Mouse (Mus musculus): ENCODE results near the gene Actr8. TPM values are rescaled to one million over a fixed set of nuclear protein-coding genes. Genes with fewer than 3 reads are reported as not detected.

Gene Actr8
- polyA plus RNA-seq, 1 experiment, result 21.8 TPM

GRCm38 (mm10) chr14:29946761-29947309 is 31.3 kb upstream of the Actr8 start:
- Histone ChIP-seq H3K4me1 (ENCODE audit: control insufficient read depth, insufficient read depth, low read length) (no peaks in the 10 kb centered on the region), H3K4me3 (replicated peaks; ENCODE audit: control insufficient read depth, low read depth, low read length) (no peak overlapping the region), H3K27ac (ENCODE audit: control insufficient read depth, insufficient read depth, low read depth, low read length, poor library complexity) (no peak overlapping the region)
- WGBS, result 61% methylated on average over 5 of the region's 5 CpGs
- TF ChIP-seq POLR2A (IDR thresholded peaks at IDR 0.05; ENCODE audit: borderline replicate concordance, control insufficient read depth, low read depth, low read length) (no peak), CTCF (IDR thresholded peaks at IDR 0.05; ENCODE audit: control insufficient read depth, insufficient read depth, low read length) (no peak)

GRCm38 (mm10) chr14:29950805-29951204 is 27.3 kb upstream of the Actr8 start:
- TF ChIP-seq CTCF (IDR thresholded peaks at IDR 0.05; ENCODE audit: control insufficient read depth, insufficient read depth, low read length), result no peak
- TF ChIP-seq POLR2A (IDR thresholded peaks at IDR 0.05; ENCODE audit: borderline replicate concordance, control insufficient read depth, low read depth, low read length), result no peak
- Histone ChIP-seq H3K27ac (ENCODE audit: control insufficient read depth, insufficient read depth, low read depth, low read length, poor library complexity) (no peak overlapping the region), H3K4me1 (ENCODE audit: control insufficient read depth, insufficient read depth, low read length) (no peaks in the 10 kb centered on the region), H3K4me3 (replicated peaks; ENCODE audit: control insufficient read depth, low read depth, low read length) (no peak overlapping the region)
- 7% methylated on average over 4 of the region's 4 CpGs for WGBS

- peaks cover 2% of the 10 kb centered on the region for H3K4me1 ChIP-seq (ENCODE audit: control insufficient read depth, insufficient read depth, low read length)
- H3K4me3 ChIP-seq (replicated peaks; ENCODE audit: control insufficient read depth, low read depth, low read length), result no peak overlapping the region
- TF ChIP-seq CTCF (IDR thresholded peaks at IDR 0.05; ENCODE audit: control insufficient read depth, insufficient read depth, low read length) (no peak), POLR2A (IDR thresholded peaks at IDR 0.05; ENCODE audit: borderline replicate concordance, control insufficient read depth, low read depth, low read length) (no peak)
- H3K27ac ChIP-seq (ENCODE audit: control insufficient read depth, insufficient read depth, low read depth, low read length, poor library complexity), result no peak overlapping the region
These were observed 20.7 kb upstream of the Actr8 start for GRCm38 (mm10) chr14:29957393-29957792.

DNA sequence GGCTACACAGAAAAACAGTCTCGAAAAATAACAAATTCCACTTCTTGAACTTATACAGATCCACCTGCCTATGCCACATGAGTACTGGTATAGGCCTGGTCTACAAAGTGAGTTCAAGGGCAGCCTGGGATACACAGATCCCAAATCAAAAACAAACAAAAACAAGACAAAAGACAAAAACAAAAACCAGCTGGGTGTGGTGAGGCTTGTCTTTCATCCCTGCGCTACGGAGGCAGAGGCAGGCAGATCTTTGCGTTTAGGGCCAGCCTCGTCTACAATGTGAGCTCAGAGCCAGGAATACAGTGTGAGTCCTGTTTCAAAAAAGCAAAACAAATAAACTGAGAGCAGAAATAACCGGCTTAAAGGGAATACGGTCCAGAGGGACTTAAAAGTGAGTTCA is 10.5 kb upstream of the Actr8 start:
- WGBS, result 68% methylated on average over 7 of the region's 7 CpGs
- peak overlapping the region; percentile 24; the same call in 1 of the 2 replicates for H3K27ac ChIP-seq (ENCODE audit: control insufficient read depth, insufficient read depth, low read depth, low read length, poor library complexity)
- peak overlapping the region; percentile 65 for H3K4me3 ChIP-seq (replicated peaks; ENCODE audit: control insufficient read depth, low read depth, low read length)
- H3K4me1 ChIP-seq (ENCODE audit: control insufficient read depth, insufficient read depth, low read length), result no peaks in the 10 kb centered on the region; the same call in 1 of the 2 replicates
- TF ChIP-seq CTCF (IDR thresholded peaks at IDR 0.05; ENCODE audit: control insufficient read depth, insufficient read depth, low read length), result no peak
- TF ChIP-seq POLR2A (IDR thresholded peaks at IDR 0.05; ENCODE audit: borderline replicate concordance, control insufficient read depth, low read depth, low read length), result no peak

DNA sequence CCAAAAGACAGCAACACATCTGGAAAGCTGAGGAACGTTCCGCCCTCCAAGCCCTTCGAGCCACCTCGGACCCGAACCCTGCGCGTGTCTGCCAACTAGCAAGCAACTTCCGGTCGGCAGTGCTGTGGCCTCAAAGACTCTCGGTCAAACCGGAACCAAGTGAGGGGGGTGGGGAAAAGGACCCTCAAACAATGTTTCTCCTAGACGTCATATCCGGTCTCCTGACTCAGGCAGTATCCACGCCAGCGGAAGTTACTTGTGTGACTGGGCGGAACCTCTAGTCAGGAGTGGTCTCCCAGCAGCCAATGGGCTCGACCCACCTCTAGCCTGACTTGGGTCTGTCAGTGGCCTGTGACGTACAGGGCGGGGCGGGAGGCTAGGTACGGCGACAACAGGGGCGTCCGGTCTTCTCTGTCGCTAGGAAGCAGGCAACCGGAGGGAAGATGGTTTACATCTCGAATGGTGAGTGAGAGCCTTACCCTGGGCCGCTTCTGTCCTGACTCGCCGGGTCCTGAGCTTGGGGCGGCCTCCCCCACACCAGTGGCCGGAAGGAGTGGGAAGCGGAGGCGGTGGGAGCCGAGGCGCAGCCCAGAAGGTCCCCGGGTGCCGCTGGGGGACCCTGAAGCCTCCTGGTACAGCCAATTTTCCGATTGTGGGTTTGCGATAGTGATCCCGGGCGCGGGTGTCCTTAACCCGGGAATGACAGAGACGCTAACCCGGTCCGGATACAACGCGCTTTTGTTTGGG is 9.9 kb upstream of the Actr8 start, which contains the start of gene Selenok:
Gene Selenok, plus strand, starts transcription at position 234 of the 747 bp plus-strand sequence.
- no peaks in the 10 kb centered on the region; the same call in 1 of the 2 replicates for H3K4me1 ChIP-seq (ENCODE audit: control insufficient read depth, insufficient read depth, low read length)
- H3K27ac ChIP-seq (ENCODE audit: control insufficient read depth, insufficient read depth, low read depth, low read length, poor library complexity), result peak within 1 kb of the TSS; percentile 83
- TF ChIP-seq POLR2A (IDR thresholded peaks at IDR 0.05; ENCODE audit: borderline replicate concordance, control insufficient read depth, low read depth, low read length) (peak; percentile 89), CTCF (IDR thresholded peaks at IDR 0.05; ENCODE audit: control insufficient read depth, insufficient read depth, low read length) (no peak)
- WGBS, result under 1% methylated on average over 49 of the region's 49 CpGs
- H3K4me3 ChIP-seq (replicated peaks; ENCODE audit: control insufficient read depth, low read depth, low read length), result peak within 1 kb of the TSS; percentile 65

- Histone ChIP-seq H3K4me1 (ENCODE audit: control insufficient read depth, insufficient read depth, low read length) (peaks cover 2% of the 10 kb centered on the region; the same call in 1 of the 2 replicates), H3K27ac (ENCODE audit: control insufficient read depth, insufficient read depth, low read depth, low read length, poor library complexity) (no peak overlapping the region), H3K4me3 (replicated peaks; ENCODE audit: control insufficient read depth, low read depth, low read length) (no peak overlapping the region)
- TF ChIP-seq POLR2A (IDR thresholded peaks at IDR 0.05; ENCODE audit: borderline replicate concordance, control insufficient read depth, low read depth, low read length), result no peak
- no peak for TF ChIP-seq CTCF (IDR thresholded peaks at IDR 0.05; ENCODE audit: control insufficient read depth, insufficient read depth, low read length)
- 89% methylated on average over 7 of the region's 7 CpGs for WGBS
These were observed 6.7 kb upstream of the Actr8 start for GRCm38 (mm10) chr14:29971446-29971845.

- peaks cover 2% of the 10 kb centered on the region; the same call in 1 of the 2 replicates for H3K4me1 ChIP-seq (ENCODE audit: control insufficient read depth, insufficient read depth, low read length)
- WGBS, result 88% methylated on average over 5 of the region's 5 CpGs
- H3K4me3 ChIP-seq (replicated peaks; ENCODE audit: control insufficient read depth, low read depth, low read length), result no peak overlapping the region
- TF ChIP-seq CTCF (IDR thresholded peaks at IDR 0.05; ENCODE audit: control insufficient read depth, insufficient read depth, low read length) (no peak), POLR2A (IDR thresholded peaks at IDR 0.05; ENCODE audit: borderline replicate concordance, control insufficient read depth, low read depth, low read length) (no peak)
- no peak overlapping the region for H3K27ac ChIP-seq (ENCODE audit: control insufficient read depth, insufficient read depth, low read depth, low read length, poor library complexity)
These were observed 6.1 kb upstream of the Actr8 start for GRCm38 (mm10) chr14:29971993-29972392.

DNA sequence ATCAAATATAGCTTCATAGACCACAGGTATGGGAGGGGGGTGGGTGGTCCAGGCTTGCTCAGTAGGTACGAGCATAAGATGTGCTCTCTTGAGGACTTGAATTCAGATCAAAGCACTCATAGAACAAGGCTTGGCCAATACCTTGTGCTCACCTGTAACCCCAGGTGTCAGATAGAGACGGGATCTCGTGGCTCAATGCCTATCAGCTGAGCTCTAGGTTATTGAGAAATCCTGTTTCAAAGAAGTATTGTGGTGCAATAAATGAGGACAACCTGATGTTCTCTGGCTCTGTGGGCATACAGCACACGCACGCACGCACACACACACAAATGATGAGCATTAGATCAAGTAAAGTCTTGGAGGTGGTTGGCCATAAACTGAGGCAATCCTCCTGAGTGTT is 1.2 kb upstream of the Actr8 start:
- peaks cover 2% of the 10 kb centered on the region; the same call in 1 of the 2 replicates for H3K4me1 ChIP-seq (ENCODE audit: control insufficient read depth, insufficient read depth, low read length)
- no peak overlapping the region for H3K27ac ChIP-seq (ENCODE audit: control insufficient read depth, insufficient read depth, low read depth, low read length, poor library complexity)
- TF ChIP-seq CTCF (IDR thresholded peaks at IDR 0.05; ENCODE audit: control insufficient read depth, insufficient read depth, low read length) (no peak), POLR2A (IDR thresholded peaks at IDR 0.05; ENCODE audit: borderline replicate concordance, control insufficient read depth, low read depth, low read length) (no peak)
- 72% methylated on average over 6 of the region's 6 CpGs for WGBS
- H3K4me3 ChIP-seq (replicated peaks; ENCODE audit: control insufficient read depth, low read depth, low read length), result no peak overlapping the region

Measured in bone marrow, adult 2 months (tissue).